Mouse (Mus musculus): Measurements from ENCODE around the gene Rbm25.

GRCm38 (mm10) chr12:83688316-83689086, 57.5 kb downstream of the Rbm25 start:
- no peak for TF ChIP-seq POLR2A (IDR thresholded peaks at IDR 0.05; ENCODE audit: low read depth, low read length)
- no peak for TF ChIP-seq CTCF (conservative IDR thresholded peaks at IDR 0.05; ENCODE audit: insufficient read depth, insufficient read length, low read depth, low read length)

All from kidney, adult 2 months (tissue).